Mouse (Mus musculus): ENCODE measurements around the gene Fezf2. TPM values are rescaled to one million over a fixed set of nuclear protein-coding genes. Genes with fewer than 3 reads are reported as not detected.

Gene Fezf2
- polyA plus RNA-seq (2014; fragmentation: Illumina TruSeq; extraction: RNeasy Lipid Tissue Mini Kit (QIAGEN cat#74804); ENCODE audit: low replicate concordance), result not detected

DNA sequence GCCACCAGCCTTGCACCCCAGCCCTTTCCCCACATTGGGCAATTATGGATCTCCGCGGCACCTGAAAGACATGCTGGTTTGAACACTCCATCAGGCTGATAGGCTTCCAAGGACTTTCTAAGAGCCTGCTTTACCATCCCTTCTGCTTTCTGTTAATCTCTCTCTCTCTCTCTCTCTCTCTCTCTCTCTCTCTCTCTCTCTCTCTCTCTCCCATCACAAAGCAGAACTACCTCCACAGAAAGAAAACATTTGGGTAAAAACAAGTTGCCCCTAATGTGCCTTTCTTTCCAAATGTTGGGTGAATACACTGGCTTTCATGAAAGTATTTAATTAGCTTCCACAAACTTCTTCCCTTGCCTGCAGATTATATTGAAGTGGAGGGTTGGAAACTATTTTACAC is at the start of gene Fezf2:
Fezf2 (minus strand) TSS at position 101 of the 400 bp plus-strand sequence.

Other genes starting within 250 kb of the Fezf2 start
- 0.22 TPM for gene Gm49355, start 64.2 kb downstream of the Fezf2 start, polyA plus RNA-seq (2014; fragmentation: Illumina TruSeq; extraction: RNeasy Lipid Tissue Mini Kit (QIAGEN cat#74804); ENCODE audit: low replicate concordance)
- gene 3830406C13Rik, start 64.0 kb downstream of the Fezf2 start, polyA plus RNA-seq (2014; fragmentation: Illumina TruSeq; extraction: RNeasy Lipid Tissue Mini Kit (QIAGEN cat#74804); ENCODE audit: low replicate concordance), result 124 TPM